Mouse (Mus musculus) retina, embryonic 14.5 days (tissue): ENCODE results near the gene Cfap45.

ENCODE experiments used
- DNase-seq: peaks from one replicate; pipeline ENCODE4 v3.0.0-alpha.2; 2015; ENCODE audit warnings: low spot score

The Cfap45 gene

DNA sequence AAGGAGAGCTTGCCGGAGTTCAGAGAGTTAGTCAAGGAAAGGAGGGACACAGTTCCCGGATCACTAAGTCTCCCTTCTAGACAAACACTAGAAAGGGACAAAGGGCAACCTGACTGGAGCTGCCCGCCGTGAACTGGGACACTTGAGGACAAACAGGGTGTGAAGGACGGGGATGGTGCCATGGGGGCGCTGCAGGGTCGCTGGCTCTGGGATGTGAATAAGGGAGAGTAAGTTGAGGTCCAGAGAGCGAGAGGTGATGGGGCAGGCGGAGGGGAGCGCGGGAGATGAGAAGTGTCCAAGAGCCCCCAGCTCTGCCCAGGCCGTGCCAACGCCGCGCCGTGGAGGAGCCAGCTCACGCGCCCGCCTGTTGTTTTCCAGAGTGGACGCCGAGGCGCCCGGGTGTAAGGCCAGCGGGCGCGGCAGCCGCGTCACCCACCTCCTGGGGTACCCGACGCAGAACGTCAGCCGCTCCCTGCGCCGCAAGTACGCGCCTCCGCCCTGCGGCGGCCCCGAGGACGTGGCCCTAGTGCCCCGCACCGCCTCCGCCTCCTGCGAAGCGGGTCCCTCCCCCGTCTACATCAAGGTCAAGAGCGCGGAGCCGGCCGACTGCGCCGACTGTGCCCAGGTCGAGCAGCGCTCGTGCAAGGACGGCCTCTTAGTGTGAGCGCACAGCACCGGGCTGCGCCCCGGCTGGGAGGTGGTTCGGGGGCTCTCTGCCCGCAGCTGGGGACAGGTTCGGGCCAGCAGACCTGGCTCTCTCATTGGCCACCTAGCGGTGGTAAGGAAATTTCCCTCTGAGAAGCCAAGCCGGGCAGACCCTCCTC lies 42.3 kb downstream of the Cfap45 start:
- peak; percentile 90 for DNase-seq

DNA sequence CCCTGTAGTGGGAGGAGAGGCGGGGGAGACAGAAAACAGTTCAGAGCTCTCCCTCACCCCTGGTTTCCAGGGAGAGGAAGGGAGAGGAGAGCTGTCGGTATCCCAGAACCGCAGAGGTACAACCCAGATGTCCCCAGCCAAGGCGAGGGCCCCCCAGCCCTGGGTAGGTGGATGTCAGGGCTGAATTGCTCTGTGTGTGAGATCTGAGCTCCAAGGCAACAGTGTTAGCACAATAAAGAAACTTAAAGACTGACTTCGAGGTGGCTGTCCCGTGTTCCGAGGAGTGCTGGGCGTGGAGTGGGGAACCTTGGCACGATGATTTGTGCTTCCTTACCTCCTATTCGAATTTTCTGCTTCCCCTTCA lies 42.8 kb downstream of the Cfap45 start:
- DNase-seq = no peak

DNA sequence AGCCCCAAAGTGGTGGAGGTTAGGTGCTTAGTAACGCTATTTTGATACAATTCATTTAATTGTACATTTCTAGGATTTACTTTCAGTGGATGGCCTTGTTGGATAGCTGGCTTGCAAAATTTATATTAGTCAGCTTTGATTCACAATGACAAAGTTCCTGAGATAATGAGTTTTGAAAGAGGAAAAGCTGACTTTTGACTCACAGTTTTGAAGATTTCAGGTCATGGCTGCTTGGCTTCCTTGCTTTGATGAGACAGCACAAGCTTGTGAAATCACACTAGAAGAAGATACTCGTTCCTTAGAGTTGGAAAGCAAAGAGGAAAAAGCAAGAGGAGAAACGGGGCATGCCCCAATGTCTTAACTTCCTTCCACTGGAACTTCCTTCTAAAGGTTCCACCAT lies 45.5 kb downstream of the Cfap45 start:
- no peak for DNase-seq

- DNase-seq = no peak
Observed at GRCm38 (mm10) chr1:172567758-172568157, 47.2 kb downstream of the Cfap45 start.

GRCm38 (mm10) chr1:172580116-172580515 lies 59.5 kb downstream of the Cfap45 start:
- no peak for DNase-seq

- DNase-seq = no peak
Observed at GRCm38 (mm10) chr1:172582436-172582835, 61.8 kb downstream of the Cfap45 start.

GRCm38 (mm10) chr1:172584271-172584670 lies 63.7 kb downstream of the Cfap45 start:
- DNase-seq = no peak

DNA sequence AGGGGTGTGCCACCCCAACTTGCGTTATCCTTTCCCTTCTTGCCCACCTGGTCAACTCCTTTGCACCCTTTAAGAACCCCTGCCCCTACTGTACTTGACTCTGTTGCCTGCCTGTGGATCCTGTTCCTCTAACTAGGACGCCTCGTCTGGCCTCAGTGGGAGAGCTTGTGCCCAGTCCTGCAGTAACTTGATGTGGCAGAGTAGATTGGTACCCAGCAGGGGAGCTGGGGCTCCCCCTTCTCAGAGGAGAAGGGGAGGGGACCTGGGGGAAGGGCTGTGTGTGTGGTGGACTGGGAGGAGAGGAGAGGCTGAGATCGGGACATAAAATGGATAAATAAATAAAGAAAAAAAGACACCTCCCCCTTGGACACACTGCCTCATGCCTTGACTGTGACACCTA lies 64.4 kb downstream of the Cfap45 start:
- DNase-seq = no peak

- peak; percentile 39 for DNase-seq
Observed at GRCm38 (mm10) chr1:172585612-172586567, 65.3 kb downstream of the Cfap45 start.

GRCm38 (mm10) chr1:172590385-172590784 lies 69.8 kb downstream of the Cfap45 start, which contains the start of gene Slamf8:
TSS of gene Slamf8 (minus strand) at chr1:172590568.
- no peak for DNase-seq

DNA sequence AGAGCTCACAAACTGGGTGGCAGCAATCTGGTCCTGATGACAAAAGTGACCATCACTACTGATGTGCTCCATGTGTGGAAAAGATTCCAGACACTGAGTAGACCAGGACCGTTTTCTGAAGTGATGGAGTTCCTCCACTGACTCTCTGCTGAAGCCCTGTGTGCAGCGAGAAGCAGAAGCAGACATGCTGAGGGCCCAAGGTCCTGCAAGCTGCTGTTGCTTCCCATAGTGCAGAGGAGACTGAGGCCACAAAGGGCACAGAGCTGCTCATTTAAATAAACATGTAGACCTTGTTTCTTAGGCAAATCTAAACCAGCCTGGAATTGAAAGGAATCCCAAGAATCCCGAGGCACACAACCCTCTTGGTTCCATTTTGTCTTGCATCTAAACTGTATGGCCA lies 72.7 kb downstream of the Cfap45 start:
- DNase-seq = no peak

DNA sequence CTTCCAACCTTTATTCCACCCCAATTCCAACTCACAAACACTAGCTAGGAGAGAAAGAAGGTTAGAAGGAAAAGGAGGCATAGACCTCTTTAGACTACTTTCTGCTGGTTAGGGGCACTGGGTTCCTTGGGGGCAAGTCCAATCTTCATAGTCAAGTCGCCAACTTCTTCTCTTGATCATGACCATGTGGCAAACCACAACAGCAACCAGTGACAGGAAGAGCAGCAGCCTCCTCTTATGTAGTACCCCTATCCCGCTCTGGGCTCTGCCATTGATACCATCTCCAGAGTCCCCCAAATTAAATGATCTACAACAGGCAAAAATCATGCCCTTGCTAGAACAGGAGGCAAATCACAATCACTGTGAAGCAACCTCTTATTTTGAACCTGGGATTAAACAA lies 73.4 kb downstream of the Cfap45 start:
- DNase-seq = no peak

- peak; percentile 84 for DNase-seq
Observed at GRCm38 (mm10) chr1:172594495-172594894, 73.9 kb downstream of the Cfap45 start.
